Mouse (Mus musculus) kidney, postnatal 0 days (tissue): ENCODE data around the gene Fmnl3. TPM values are rescaled to one million over a fixed set of nuclear protein-coding genes. Genes with fewer than 3 reads are reported as not detected.

Source experiments
- ATAC-seq: fragments of 200-750 bp; cut with Nextera tagmentation; replicated peaks from 2 replicates; pipeline ENCODE4 v1.8.0; 2017; ENCODE audit warnings: low read depth, moderate number of reproducible peaks, moderate TSS enrichment, moderate library complexity; ENCODE audit not compliant: low FRiP score
- DNase-seq: peaks from one replicate; pipeline ENCODE4 v3.0.0-alpha.2; 2016; ENCODE audit warnings: low spot score
- H3K27ac ChIP-seq: fragments of 300-500 bp; sonication (generic); 2 replicates; pipeline ENCODE4 v1.5.1; 2014; ENCODE audit warnings: mild to moderate bottlenecking
- H3K27me3 ChIP-seq: fragments of 300-500 bp; sonication (generic); 2 replicates; pipeline ENCODE4 v1.6.1; 2014; ENCODE audit warnings: low read length, mixed read lengths; ENCODE audit not compliant: insufficient read depth
- H3K36me3 ChIP-seq: fragments of 300-500 bp; sonication (generic); 2 replicates; pipeline ENCODE4 v1.6.1; 2014; ENCODE audit warnings: low read length, mixed read lengths; ENCODE audit not compliant: insufficient read depth
- H3K4me1 ChIP-seq: fragments of 300-500 bp; sonication (generic); replicated peaks from 2 replicates; pipeline ENCODE4 v1.6.1; 2014; ENCODE audit warnings: antibody characterized with exemption, low read length, mixed read lengths; ENCODE audit not compliant: insufficient read depth
- H3K4me2 ChIP-seq: fragments of 300-500 bp; sonication (generic); 2 replicates; pipeline ENCODE4 v1.6.1; 2014; ENCODE audit warnings: mild to moderate bottlenecking, low read length, moderate library complexity, mixed read lengths
- H3K4me3 ChIP-seq: fragments of 300-500 bp; sonication (generic); replicated peaks from 2 replicates; pipeline ENCODE4 v1.5.1; 2014; ENCODE audit warnings: low read depth, low read length
- H3K9ac ChIP-seq: fragments of 300-500 bp; sonication (generic); 2 replicates; pipeline ENCODE4 v1.6.1; 2014; ENCODE audit warnings: low read depth, low read length
- H3K9me3 ChIP-seq: fragments of 300-500 bp; sonication (generic); replicated peaks from 2 replicates; pipeline ENCODE4 v1.6.1; 2016; ENCODE audit warnings: low read length, inconsistent platforms, mixed read lengths
- CTCF ChIP-seq: IDR thresholded peaks from 2 replicates; pipeline ENCODE4 v1.5.1; 2016; ENCODE audit warnings: antibody characterized with exemption, low read depth, mild to moderate bottlenecking, moderate library complexity
- WGBS: fragments of 180-500 bp; shearing (Covaris S2); extraction: QIAGEN DNeasy Blood & Tissue Kit; methylation state at CpG from one replicate; pipeline ENCODE4 v1.1.7; 2014; 5-methylcytosine and 5-hydroxymethylcytosine counted together
- polyA plus RNA-seq: library from polyadenylated mRNA; unstranded; fragments of >200 nt; fragmentation: Nextera tagmentation; extraction: Ambion mirVana; gene quantifications from 2 replicates; pipeline ENCODE4 v1.2.1, GENCODE M21; 2015

Fmnl3 gene
- polyA plus RNA-seq, 1 experiment from 2014 or later = 31.6 TPM

- no peak overlapping the region for H3K9ac ChIP-seq
- no peak for DNase-seq
- H3K4me2 ChIP-seq = no peak overlapping the region
- H3K27me3 ChIP-seq = no peaks in the 10 kb centered on the region
- H3K4me1 ChIP-seq = peaks cover 61% of the 10 kb centered on the region
- no peak for ATAC-seq
- TF ChIP-seq CTCF = no peak
- peak overlapping the region; percentile 50; the same call in 1 of the 2 replicates for H3K27ac ChIP-seq
- H3K4me3 ChIP-seq = no peak overlapping the region
- H3K9me3 ChIP-seq = no peaks in the 10 kb centered on the region
- 77% methylated on average over 3 of the region's 3 CpGs for WGBS
- H3K36me3 ChIP-seq = no peaks in the 10 kb centered on the region
Observed at GRCm38 (mm10) chr15:99341102-99341501, 29.2 kb downstream of the Fmnl3 start.

DNA sequence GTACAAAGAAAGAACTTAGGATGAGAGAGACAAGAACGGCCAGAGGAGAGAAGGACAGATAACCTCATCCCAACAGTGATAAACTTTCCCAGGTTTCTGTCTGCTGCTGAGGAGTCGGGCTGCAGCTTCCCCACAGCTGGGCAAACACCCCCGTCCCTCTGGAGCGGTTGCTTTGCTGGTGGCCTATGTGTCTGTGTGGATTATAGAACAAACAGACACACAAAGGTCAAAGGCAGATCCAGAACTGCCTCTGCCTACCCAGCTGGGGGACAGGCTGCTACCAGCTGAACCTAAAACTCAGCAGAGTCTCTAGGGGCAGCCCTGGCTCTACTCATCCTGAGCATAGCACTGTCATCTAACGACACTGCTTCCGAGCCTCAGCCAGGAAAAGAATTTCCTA is 30.6 kb downstream of the Fmnl3 start:
- DNase-seq = no peak
- WGBS = 34% methylated on average over 6 of the region's 6 CpGs
- peaks cover 58% of the 10 kb centered on the region for H3K4me1 ChIP-seq
- no peak for TF ChIP-seq CTCF
- H3K36me3 ChIP-seq = no peaks in the 10 kb centered on the region
- H3K9ac ChIP-seq = no peak overlapping the region
- ATAC-seq = no peak
- no peaks in the 10 kb centered on the region for H3K27me3 ChIP-seq
- no peak overlapping the region for H3K4me3 ChIP-seq
- H3K9me3 ChIP-seq = no peaks in the 10 kb centered on the region
- no peak overlapping the region for H3K4me2 ChIP-seq
- H3K27ac ChIP-seq = no peak overlapping the region

GRCm38 (mm10) chr15:99338916-99339315 is 31.4 kb downstream of the Fmnl3 start:
- Histone ChIP-seq H3K4me2 (no peak overlapping the region), H3K27ac (no peak overlapping the region), H3K36me3 (no peaks in the 10 kb centered on the region), H3K27me3 (no peaks in the 10 kb centered on the region), H3K4me1 (peaks cover 62% of the 10 kb centered on the region), H3K9ac (no peak overlapping the region), H3K9me3 (no peaks in the 10 kb centered on the region), H3K4me3 (no peak overlapping the region)
- TF ChIP-seq CTCF = no peak
- DNase-seq (no peak), ATAC-seq (no peak)
- 57% methylated on average over 2 of the region's 2 CpGs for WGBS

DNA sequence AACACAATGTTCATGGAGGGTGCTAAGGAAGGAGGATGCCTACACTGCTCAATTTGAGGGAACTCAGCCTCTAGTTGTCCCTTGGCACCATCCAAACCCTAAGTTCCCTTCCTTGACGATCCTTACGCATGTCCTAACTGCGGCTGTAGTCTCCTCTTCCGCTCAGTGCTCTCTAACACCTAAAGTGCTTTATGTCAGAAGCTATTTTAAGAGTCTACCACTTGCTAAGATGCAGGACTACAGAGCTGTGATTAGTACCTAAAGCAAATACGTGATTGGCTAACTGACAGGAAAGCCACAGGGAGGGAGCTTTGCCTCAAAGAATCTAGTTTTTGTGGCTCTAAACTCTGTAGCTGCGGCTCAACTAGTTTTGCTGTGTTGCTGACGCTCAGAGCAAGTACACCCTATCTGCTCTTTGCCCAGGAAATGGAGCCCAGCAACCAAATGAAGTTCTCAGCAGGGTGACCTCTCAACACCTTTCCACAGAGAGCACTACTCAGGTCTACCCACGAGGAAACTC is 34.4 kb downstream of the Fmnl3 start:
- no peak for ATAC-seq
- peak overlapping the region; percentile 93; the same call in 1 of the 2 replicates for H3K27ac ChIP-seq

DNA sequence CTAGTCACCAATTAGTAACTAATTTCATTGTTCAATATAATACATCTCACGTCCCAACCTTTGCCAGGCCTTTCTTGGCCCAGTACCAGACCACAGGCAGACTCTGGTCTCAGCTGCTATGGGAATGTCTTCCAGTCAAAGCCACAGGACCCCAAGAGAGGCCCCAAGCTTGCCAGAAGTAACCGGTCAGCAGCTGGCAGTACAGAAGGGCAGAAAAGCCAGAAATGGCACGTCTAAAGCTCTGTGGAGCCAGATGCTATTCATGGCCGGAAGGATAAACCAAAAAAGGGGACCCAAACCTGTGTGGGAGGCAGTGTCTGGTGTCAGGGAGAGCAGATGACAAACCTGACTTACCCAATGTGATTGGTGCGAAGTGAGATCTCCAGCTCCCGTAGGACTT is 35.8 kb downstream of the Fmnl3 start:
- Histone ChIP-seq H3K27me3 (no peaks in the 10 kb centered on the region), H3K4me1 (peaks cover 55% of the 10 kb centered on the region), H3K36me3 (no peaks in the 10 kb centered on the region), H3K4me3 (no peak overlapping the region), H3K27ac (peak overlapping the region; percentile 93), H3K4me2 (no peak overlapping the region), H3K9me3 (no peaks in the 10 kb centered on the region), H3K9ac (peak overlapping the region; percentile 41)
- ATAC-seq (no peak), DNase-seq (no peak)
- whole genome bisulfite sequencing = 46% methylated on average over 6 of the region's 6 CpGs
- TF ChIP-seq CTCF = no peak

More for the DNA sequence above, 34.4 kb downstream of the Fmnl3 start:
- Histone ChIP-seq H3K4me3 (no peak overlapping the region), H3K36me3 (no peaks in the 10 kb centered on the region), H3K9me3 (no peaks in the 10 kb centered on the region), H3K9ac (no peak overlapping the region), H3K27me3 (no peaks in the 10 kb centered on the region), H3K4me2 (no peak overlapping the region), H3K4me1 (peaks cover 64% of the 10 kb centered on the region)
- 66% methylated on average over 8 of the region's 8 CpGs for WGBS
- no peak for TF ChIP-seq CTCF
- no peak for DNase-seq

- Histone ChIP-seq H3K4me2 (no peak overlapping the region; the same call in 1 of the 2 replicates), H3K9ac (0 out of 2 replicates have a peak overlapping the region, but pooled peaks have one; percentile 41), H3K36me3 (peaks cover 2% of the 10 kb centered on the region; the same call in 1 of the 2 replicates), H3K4me1 (peaks cover 48% of the 10 kb centered on the region), H3K27ac (peak overlapping the region; percentile 93), H3K9me3 (no peaks in the 10 kb centered on the region), H3K4me3 (no peak overlapping the region), H3K27me3 (no peaks in the 10 kb centered on the region)
- ATAC-seq = peak; percentile 29; the same call in 1 of the 2 replicates
- 71% methylated on average over 3 of the region's 3 CpGs for WGBS
- no peak for TF ChIP-seq CTCF
- DNase-seq = peak; percentile 71
Observed at GRCm38 (mm10) chr15:99333676-99334065, 36.6 kb downstream of the Fmnl3 start.
